Mouse (Mus musculus) adrenal gland, postnatal 36 days (tissue): ENCODE results near the gene Zfp750. TPM values are rescaled to one million over a fixed set of nuclear protein-coding genes. Genes with fewer than 3 reads are reported as not detected.

Source experiments
- DNase-seq, 2 experiments: peaks; one replicate each; pipeline ENCODE4 v3.0.0; 2021; ENCODE audit warnings: mixed read lengths in 1 of 2
- total RNA-seq, 2 experiments: library from RNA; stranded (reverse); gene quantifications; 2 replicates each; pipeline ENCODE4 v1.2.3; 2021

Zfp750 gene
- total RNA-seq, 2 experiments from 2014 or later = 0.40 TPM; not detected in 1

DNA sequence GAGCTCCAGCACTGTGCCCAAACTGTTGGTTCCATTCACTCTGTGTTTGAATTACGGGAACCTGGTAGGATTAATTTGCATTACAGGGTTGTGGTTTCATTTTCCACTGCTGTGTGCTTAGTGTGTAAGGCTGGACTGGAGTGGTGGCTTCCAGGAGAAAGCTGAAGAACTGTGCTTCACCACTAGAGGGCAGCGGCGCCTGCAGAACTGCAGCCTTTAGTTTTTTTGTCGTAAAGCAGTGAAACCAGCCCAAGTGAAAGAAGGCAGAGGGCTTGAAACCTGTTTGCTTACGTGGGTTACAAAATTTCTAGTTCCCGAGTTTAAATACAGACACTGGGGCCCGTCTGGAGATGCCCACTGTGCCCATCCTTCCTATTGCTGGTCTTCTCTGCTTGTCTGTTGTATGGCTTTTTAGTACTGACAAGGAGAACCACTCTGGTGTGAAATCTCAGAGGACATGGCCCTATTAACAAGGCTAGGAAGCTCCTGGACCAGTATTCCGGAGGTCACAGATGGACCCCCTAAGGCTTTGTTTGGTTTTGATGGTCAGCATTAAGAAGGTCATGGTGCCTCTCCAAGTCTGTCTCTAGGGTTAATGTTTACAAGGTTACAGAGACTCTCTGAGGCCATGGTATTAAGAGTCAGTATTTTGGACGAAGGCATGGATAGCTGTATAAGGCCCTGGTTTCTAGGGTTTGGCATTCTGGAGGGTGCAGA lies 43.3 kb downstream of the Zfp750 start:
- peak; percentile 81 to 89 for DNase-seq

DNA sequence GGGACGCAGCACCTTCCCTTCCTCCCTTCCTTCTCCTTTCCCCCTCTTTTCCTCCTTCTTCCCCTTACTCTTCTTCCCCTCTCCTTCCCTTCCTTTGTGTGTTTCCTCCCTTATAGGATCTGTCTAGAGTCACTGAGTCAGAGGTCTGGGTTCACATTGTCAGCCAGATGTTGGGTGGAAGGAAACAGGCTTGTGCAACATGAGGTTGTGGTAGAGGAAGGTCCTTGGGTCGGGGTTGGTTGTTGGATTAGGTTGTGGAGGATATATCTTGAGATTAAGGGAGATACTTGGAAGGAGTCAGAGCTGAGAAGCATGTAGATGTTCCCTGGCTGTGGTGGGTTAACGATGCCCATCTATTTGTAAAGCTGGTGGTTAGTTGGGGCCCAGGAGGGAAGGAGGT lies 44.3 kb downstream of the Zfp750 start:
- DNase-seq = no peak

DNA sequence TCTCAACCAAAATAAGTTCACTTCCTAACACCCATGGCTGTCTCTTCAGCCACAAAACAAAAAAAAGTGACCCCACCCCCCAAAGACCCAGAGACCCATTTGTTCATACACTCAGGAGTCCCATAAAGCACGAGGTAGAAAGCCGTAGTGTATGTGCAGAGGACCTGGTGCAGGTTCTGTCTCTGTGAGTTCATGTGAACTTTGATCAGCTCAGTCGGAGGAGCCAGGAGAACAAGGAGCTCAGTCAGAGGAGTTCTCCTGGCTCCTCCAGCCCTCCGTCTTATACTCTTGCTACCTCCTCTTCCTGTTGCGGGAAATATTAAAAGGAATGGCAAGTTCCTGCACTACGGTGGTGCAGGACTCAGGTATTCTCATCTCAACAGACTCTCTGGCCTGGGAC lies 51.7 kb downstream of the Zfp750 start:
- no peak for DNase-seq

Other genes with a start within 250 kb of the Zfp750 start
- gene Wdr45b, start 164.9 kb downstream of the Zfp750 start, total RNA-seq = 10 to 100 TPM; 56.7 to 67.2 TPM
- gene Rab40b, start 131.1 kb downstream of the Zfp750 start, total RNA-seq = 1 to 10 TPM; 5.6 to 6.7 TPM
- 10 to 100 TPM; 15.1 to 17.8 TPM for gene Fn3krp, start 97.9 kb downstream of the Zfp750 start, total RNA-seq
- gene Fn3k, start 84.4 kb downstream of the Zfp750 start, total RNA-seq = 1 to 10 TPM; 4.4 to 6.9 TPM
- 10 to 100 TPM; 31.5 to 39.4 TPM for gene Tbcd, start 67.4 kb downstream of the Zfp750 start, total RNA-seq
- 10 to 100 TPM in 1 of 2 experiments, 1 to 10 TPM in 1; 6.8 to 11.9 TPM for gene B3gntl1, start 153.8 kb upstream of the Zfp750 start, total RNA-seq
- gene Metrnl, start 182.2 kb upstream of the Zfp750 start, total RNA-seq = 10 to 100 TPM; 36.4 to 37.6 TPM